Mouse (Mus musculus) CH12.LX (cell line): ENCODE measurements around the gene Prim2. TPM values are rescaled to one million over a fixed set of nuclear protein-coding genes. Genes with fewer than 3 reads are reported as not detected.

Experiments used
- DNase-seq: peaks from one replicate; pipeline ENCODE4 v3.0.0-alpha.2; 2013; ENCODE audit errors: extremely low read depth
- H3K27ac ChIP-seq: 2 replicates; pipeline ENCODE4 v1.5.1; 2012; ENCODE audit warnings: low read depth, mild to moderate bottlenecking, control low read depth, moderate library complexity; ENCODE audit not compliant: insufficient read depth
- H3K27me3 ChIP-seq: replicated peaks from 2 replicates; pipeline ENCODE3; 2012; ENCODE audit warnings: inconsistent platforms
- H3K36me3 ChIP-seq, 2 experiments: replicated peaks in 1 of 2; 2 replicates each; pipeline versions ENCODE3 to v1.6.1; 2012; ENCODE audit warnings: inconsistent platforms in 1 of 2, low read length in 1 of 2, mild to moderate bottlenecking in 1 of 2, mixed read lengths in 1 of 2, moderate library complexity in 1 of 2; ENCODE audit not compliant: control insufficient read depth in 1 of 2, insufficient read depth in 1 of 2
- H3K4me1 ChIP-seq, 2 experiments: 2 replicates each; pipeline ENCODE4 v1.6.1; 2012; ENCODE audit warnings: inconsistent platforms in 1 of 2, moderate library complexity in 1 of 2; ENCODE audit not compliant: insufficient read depth in 2 of 2, control insufficient read depth in 1 of 2
- H3K4me2 ChIP-seq: 2 replicates; pipeline ENCODE4 v1.6.1; 2012; ENCODE audit warnings: low read depth, mild to moderate bottlenecking, control low read depth; ENCODE audit not compliant: poor library complexity, insufficient read depth, severe bottlenecking
- H3K4me3 ChIP-seq, 3 experiments: fragments of 150-350 bp in 1 of 3; sonication (generic) in 1 of 3; replicated peaks in 1 of 3; 2 replicates each; pipeline versions ENCODE3 to v1.5.1; 2011 to 2012; ENCODE audit warnings: low read depth in 2 of 3, low read length in 2 of 3, mild to moderate bottlenecking in 2 of 3, moderate library complexity in 2 of 3, control low read depth in 1 of 3, improper control_type of control experiment in 1 of 3, inconsistent platforms in 1 of 3, mixed read lengths in 1 of 3; ENCODE audit not compliant: poor library complexity in 1 of 3
- H3K79me2 ChIP-seq: replicated peaks from 2 replicates; pipeline ENCODE4 v1.6.1; 2012; ENCODE audit warnings: mild to moderate bottlenecking, moderate library complexity; ENCODE audit not compliant: control insufficient read depth, poor library complexity, insufficient read depth, severe bottlenecking; ENCODE audit errors: extremely low read depth
- H3K9ac ChIP-seq: 2 replicates; pipeline ENCODE4 v1.6.1; 2012; ENCODE audit warnings: low read depth, mild to moderate bottlenecking, control low read depth, moderate library complexity; ENCODE audit not compliant: insufficient read depth
- H3K9me3 ChIP-seq: replicated peaks from 2 replicates; pipeline ENCODE3; 2012; ENCODE audit warnings: low read length, inconsistent platforms, mixed read lengths
- BHLHE40 ChIP-seq: IDR thresholded peaks from 2 replicates; pipeline ENCODE4 v1.6.1; 2011; ENCODE audit warnings: mild to moderate bottlenecking, low read depth, low read length, improper control_type of control experiment
- CHD1 ChIP-seq: IDR thresholded peaks from 2 replicates; pipeline ENCODE4 v1.6.1; 2012; ENCODE audit warnings: low read depth, low read length, improper control_type of control experiment, inconsistent platforms
- E2F4 ChIP-seq: IDR thresholded peaks from 2 replicates; pipeline ENCODE4 v1.6.1; 2011; ENCODE audit warnings: low read depth, low read length, improper control_type of control experiment; ENCODE audit not compliant: insufficient replicate concordance
- ELF1 ChIP-seq: IDR thresholded peaks from 2 replicates; pipeline ENCODE4 v1.6.1; 2014; ENCODE audit warnings: low read depth, mild to moderate bottlenecking, inconsistent platforms, low read length, improper control_type of control experiment
- EP300 ChIP-seq: IDR thresholded peaks from 2 replicates; pipeline ENCODE4 v1.6.1; 2011; ENCODE audit warnings: low read length, improper control_type of control experiment
- ETS1 ChIP-seq: conservative IDR thresholded peaks from 2 replicates; pipeline ENCODE4 v1.6.1; 2012; ENCODE audit warnings: low read depth, mild to moderate bottlenecking, inconsistent platforms, low read length, improper control_type of control experiment, moderate library complexity
- JUN ChIP-seq: IDR thresholded peaks from 2 replicates; pipeline ENCODE4 v1.6.1; 2011; ENCODE audit warnings: low read depth, mild to moderate bottlenecking, low read length, improper control_type of control experiment, moderate library complexity; ENCODE audit not compliant: insufficient read depth
- JUND ChIP-seq: conservative IDR thresholded peaks from 2 replicates; pipeline ENCODE4 v1.6.1; 2011; ENCODE audit warnings: low read depth, low read length, improper control_type of control experiment
- MAX ChIP-seq: IDR thresholded peaks from 2 replicates; pipeline ENCODE4 v1.6.1; 2011; ENCODE audit warnings: low read length, improper control_type of control experiment
- MAZ ChIP-seq: IDR thresholded peaks from 2 replicates; pipeline ENCODE4 v1.6.1; 2012; ENCODE audit warnings: low read depth, mild to moderate bottlenecking, inconsistent platforms, low read length, improper control_type of control experiment, moderate library complexity
- NELFE ChIP-seq: IDR thresholded peaks from 2 replicates; pipeline ENCODE4 v1.6.1; 2011; ENCODE audit warnings: low read depth, low read length, improper control_type of control experiment
- PAX5 ChIP-seq: IDR thresholded peaks from 2 replicates; pipeline ENCODE4 v1.6.1; 2012; ENCODE audit warnings: low read length, inconsistent platforms, mixed read lengths
- POLR2A ChIP-seq: IDR thresholded peaks from 2 replicates; pipeline ENCODE4 v1.6.1; 2011; ENCODE audit warnings: low read depth, mild to moderate bottlenecking, improper control_type of control experiment, low read length
- POLR2AphosphoS2 ChIP-seq: IDR thresholded peaks from 2 replicates; pipeline ENCODE4 v1.6.1; 2011; ENCODE audit warnings: low read depth, low read length, improper control_type of control experiment
- RAD21 ChIP-seq: IDR thresholded peaks from 2 replicates; pipeline ENCODE4 v1.6.1; 2011; ENCODE audit warnings: low read depth, mild to moderate bottlenecking, low read length, improper control_type of control experiment, moderate library complexity
- SIN3A ChIP-seq: IDR thresholded peaks from 2 replicates; pipeline ENCODE4 v1.6.1; 2012; ENCODE audit warnings: low read length, improper control_type of control experiment, inconsistent platforms
- SMC3 ChIP-seq: IDR thresholded peaks from 2 replicates; pipeline ENCODE4 v1.6.1; 2011; ENCODE audit warnings: low read depth, low read length, improper control_type of control experiment
- ZC3H11A ChIP-seq: IDR thresholded peaks from 2 replicates; pipeline ENCODE4 v1.6.1; 2012; ENCODE audit warnings: low read depth, mild to moderate bottlenecking, inconsistent platforms, low read length, improper control_type of control experiment
- ZKSCAN1 ChIP-seq: IDR thresholded peaks from 2 replicates; pipeline ENCODE4 v1.6.1; 2012; ENCODE audit warnings: low read depth, inconsistent platforms, low read length, improper control_type of control experiment, borderline replicate concordance
- ZMIZ1 ChIP-seq: IDR thresholded peaks from 2 replicates; pipeline ENCODE4 v1.6.1; 2012; ENCODE audit warnings: low read depth, mild to moderate bottlenecking, inconsistent platforms, low read length, improper control_type of control experiment
- ZNF384 ChIP-seq: IDR thresholded peaks from 2 replicates; pipeline ENCODE4 v1.6.1; 2012; ENCODE audit warnings: low read depth, low read length, improper control_type of control experiment, inconsistent platforms
- dilution Hi-C: fragments of 300-500 bp; cut with MboI; formaldehyde crosslinking; loops from 2 replicates; pipeline ENCODE4 v1.14.3; 2020; ENCODE audit warnings: low sequenced_read_pairs; ENCODE audit not compliant: extremely low pct_unique_long_range_greater_than_20kb, extremely low pct_ligation_motif_present
- in situ Hi-C: fragments of 300-500 bp; cut with MboI; formaldehyde crosslinking; loops from 3 replicates; pipeline ENCODE4 v1.14.3; 2019; ENCODE audit warnings: low sequenced_read_pairs, low pct_ligation_motif_present, low pct_unique_long_range_greater_than_20kb, mixed read lengths
- polyA plus RNA-seq: library from polyadenylated mRNA; unstranded; fragments of >175 nt; gene quantifications from 2 replicates; pipeline ENCODE4 v1.2.1, GENCODE M21; 2012; ENCODE audit warnings: low read depth; ENCODE audit not compliant: insufficient read length
- total RNA-seq, 2 experiments: library from RNA; depleted of rRNA; stranded (reverse); fragments of 300-350 nt in 1 of 2; fragments of >200 nt in 1 of 2; gene quantifications; 2 replicates each; pipeline ENCODE4 v1.2.3; 2012 to 2014

Prim2 gene
- total and polyA plus RNA-seq, 3 experiments: 41.3 to 72.6 (median 51.7) TPM

- dilution Hi-C loops (no loop called here), in situ Hi-C loops (no loop called here)
- Histone ChIP-seq H3K79me2 (no peaks in the 10 kb centered on the region), H3K4me1 (peaks cover 5 to 12% of the 10 kb centered on the region in 2 experiments), H3K9ac (no peak overlapping the region), H3K9me3 (no peaks in the 10 kb centered on the region), H3K4me3 (no peak overlapping the region), H3K4me2 (no peak overlapping the region), H3K27me3 (no peaks in the 10 kb centered on the region), H3K36me3 (peaks cover 0 to 6% of the 10 kb centered on the region in 2 experiments), H3K27ac (no peak overlapping the region)
- DNase-seq: no peak
- no peak for TF ChIP-seq POLR2AphosphoS2
- no peak for TF ChIP-seq MAX
- no peak for TF ChIP-seq NELFE
- TF ChIP-seq CHD1: no peak
- no peak for TF ChIP-seq ETS1
- TF ChIP-seq ELF1: no peak
- TF ChIP-seq EP300: no peak
- TF ChIP-seq PAX5: no peak
- no peak for TF ChIP-seq MAZ
- no peak for TF ChIP-seq JUN
- TF ChIP-seq ZKSCAN1: no peak
- TF ChIP-seq RAD21: no peak
- TF ChIP-seq SIN3A: no peak
- TF ChIP-seq POLR2A: no peak
- no peak for TF ChIP-seq E2F4
- TF ChIP-seq JUND: no peak
- no peak for TF ChIP-seq ZNF384
Measured at GRCm38 (mm10) chr1:33555626-33556025, 114.0 kb downstream of the Prim2 start.

DNA sequence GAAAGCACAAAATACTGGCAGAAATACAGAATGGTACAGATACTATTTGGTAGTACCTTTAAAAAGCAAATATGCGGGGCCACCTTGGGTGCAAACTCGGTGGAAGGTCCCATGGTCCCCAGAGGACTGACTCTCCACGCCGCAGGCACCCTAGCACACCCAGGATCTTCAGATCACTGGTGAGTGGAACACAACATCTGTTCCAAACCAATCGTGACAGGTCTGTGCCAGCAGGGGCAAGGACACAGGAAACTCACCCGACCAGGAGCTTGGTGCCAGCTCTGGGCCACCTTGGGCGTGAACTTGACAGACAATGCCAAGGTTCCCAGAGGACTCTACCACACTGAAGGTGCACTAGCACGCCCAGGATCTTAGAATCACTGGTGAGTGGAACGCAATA lies 118.2 kb downstream of the Prim2 start:
- Histone ChIP-seq H3K9me3 (peaks cover 6% of the 10 kb centered on the region), H3K4me2 (no peak overlapping the region), H3K36me3 (peaks cover 0 to 14% of the 10 kb centered on the region in 2 experiments), H3K4me3 (no peak overlapping the region), H3K9ac (no peak overlapping the region), H3K27me3 (no peaks in the 10 kb centered on the region), H3K4me1 (peaks cover 5 to 14% of the 10 kb centered on the region in 2 experiments), H3K79me2 (no peaks in the 10 kb centered on the region), H3K27ac (no peak overlapping the region)
- in situ Hi-C loops: no loop called here
- dilution Hi-C loops: no loop called here
- TF ChIP-seq ZMIZ1 (no peak), POLR2A (no peak), BHLHE40 (peak; percentile 40), NELFE (no peak), ZC3H11A (no peak), SMC3 (no peak), EP300 (no peak)
- peak; percentile 19 for DNase-seq
